Mouse (Mus musculus) neural tube, embryonic 13.5 days (tissue): ENCODE measurements around the gene Nfasc. TPM values are rescaled to one million over a fixed set of nuclear protein-coding genes. Genes with fewer than 3 reads are reported as not detected.
A peak's percentile ranks its signal among the peaks of the same experiment; 100 is the strongest.

Experiments
- ATAC-seq: fragments of 200-750 bp; cut with Nextera tagmentation; 2 replicates; pipeline ENCODE4 v1.8.0; 2017; ENCODE audit warnings: low read depth, mild to moderate bottlenecking, moderate TSS enrichment, moderate library complexity
- H3K27ac ChIP-seq: fragments of 300-500 bp; sonication (generic); replicated peaks from 2 replicates; pipeline ENCODE4 v1.5.1; 2015; ENCODE audit warnings: moderate library complexity, mild to moderate bottlenecking, inconsistent platforms
- H3K27me3 ChIP-seq: fragments of 300-500 bp; sonication (generic); 2 replicates; pipeline ENCODE4 v1.6.1; 2015; ENCODE audit warnings: mild to moderate bottlenecking, inconsistent platforms
- H3K36me3 ChIP-seq: fragments of 300-500 bp; sonication (generic); 2 replicates; pipeline ENCODE4 v1.6.1; 2015; ENCODE audit warnings: mild to moderate bottlenecking, inconsistent platforms
- H3K4me1 ChIP-seq: fragments of 300-500 bp; sonication (generic); replicated peaks from 2 replicates; pipeline ENCODE4 v1.6.1; 2015; ENCODE audit warnings: inconsistent platforms
- H3K4me2 ChIP-seq: fragments of 300-500 bp; sonication (generic); 2 replicates; pipeline ENCODE4 v1.6.1; 2015; ENCODE audit warnings: inconsistent platforms, mild to moderate bottlenecking, moderate library complexity
- H3K4me3 ChIP-seq: fragments of 300-500 bp; sonication (generic); 2 replicates; pipeline ENCODE4 v1.5.1; 2015; ENCODE audit warnings: mild to moderate bottlenecking, inconsistent platforms
- H3K9ac ChIP-seq: fragments of 300-500 bp; sonication (generic); 2 replicates; pipeline ENCODE4 v1.6.1; 2015; ENCODE audit warnings: moderate library complexity, mild to moderate bottlenecking, inconsistent platforms
- H3K9me3 ChIP-seq: fragments of 300-500 bp; sonication (generic); 2 replicates; pipeline ENCODE4 v1.6.1; 2016; ENCODE audit warnings: inconsistent platforms
- WGBS: fragments of 180-500 bp; shearing (Covaris S2); methylation state at CpG from one replicate; pipeline ENCODE4 v1.1.7; 2015; 5-methylcytosine and 5-hydroxymethylcytosine counted together
- polyA plus RNA-seq: library from polyadenylated mRNA; unstranded; fragments of >200 nt; fragmentation: Nextera tagmentation; extraction: Ambion mirVana; gene quantifications from 2 replicates; pipeline ENCODE4 v1.2.1, GENCODE M21; 2015

The Nfasc gene
- polyA plus RNA-seq, 1 experiment from 2014 or later = 38.2 TPM

- WGBS = 45% methylated on average over 6 of the region's 6 CpGs
- H3K4me3 ChIP-seq = no peak overlapping the region
- no peak overlapping the region for H3K9ac ChIP-seq
- H3K36me3 ChIP-seq = peaks cover 61% of the 10 kb centered on the region
- no peak overlapping the region for H3K4me2 ChIP-seq
- H3K27ac ChIP-seq = no peak overlapping the region
- no peaks in the 10 kb centered on the region for H3K27me3 ChIP-seq
- ATAC-seq = no peak
- H3K9me3 ChIP-seq = no peaks in the 10 kb centered on the region
- H3K4me1 ChIP-seq = peaks cover 13% of the 10 kb centered on the region
Measured at GRCm38 (mm10) chr1:132595741-132596140, 145.9 kb downstream of the Nfasc start.

- no peak overlapping the region for H3K9ac ChIP-seq
- ATAC-seq = peak; percentile 72
Measured at GRCm38 (mm10) chr1:132594587-132594986, 147.0 kb downstream of the Nfasc start.

GRCm38 (mm10) chr1:132592145-132592544 is 149.5 kb downstream of the Nfasc start:
- H3K4me3 ChIP-seq = no peak overlapping the region
- no peak overlapping the region for H3K9ac ChIP-seq
- no peak for ATAC-seq
- no peaks in the 10 kb centered on the region for H3K27me3 ChIP-seq
- H3K9me3 ChIP-seq = no peaks in the 10 kb centered on the region
- H3K4me1 ChIP-seq = peaks cover 23% of the 10 kb centered on the region
- peaks cover 44% of the 10 kb centered on the region for H3K36me3 ChIP-seq
- no peak overlapping the region for H3K27ac ChIP-seq
- H3K4me2 ChIP-seq = no peak overlapping the region
- WGBS = 89% methylated on average over 5 of the region's 5 CpGs

More at GRCm38 (mm10) chr1:132594587-132594986, 147.0 kb downstream of the Nfasc start:
- WGBS = 8% methylated on average over 4 of the region's 4 CpGs
- no peaks in the 10 kb centered on the region for H3K9me3 ChIP-seq
- H3K27ac ChIP-seq = peak overlapping the region; percentile 52; the same call in 1 of the 2 replicates
- peaks cover 51% of the 10 kb centered on the region for H3K36me3 ChIP-seq
- no peaks in the 10 kb centered on the region for H3K27me3 ChIP-seq
- H3K4me2 ChIP-seq = no peak overlapping the region
- H3K4me1 ChIP-seq = peaks cover 17% of the 10 kb centered on the region
- no peak overlapping the region for H3K4me3 ChIP-seq

- Histone ChIP-seq H3K9ac (no peak overlapping the region), H3K9me3 (no peaks in the 10 kb centered on the region), H3K4me1 (peaks cover 28% of the 10 kb centered on the region), H3K4me3 (no peak overlapping the region), H3K4me2 (no peak overlapping the region), H3K27me3 (no peaks in the 10 kb centered on the region), H3K27ac (no peak overlapping the region), H3K36me3 (peaks cover 41% of the 10 kb centered on the region)
- 86% methylated on average over 11 of the region's 11 CpGs for WGBS
- no peak for ATAC-seq
Measured at GRCm38 (mm10) chr1:132591399-132591930, 150.1 kb downstream of the Nfasc start.

DNA sequence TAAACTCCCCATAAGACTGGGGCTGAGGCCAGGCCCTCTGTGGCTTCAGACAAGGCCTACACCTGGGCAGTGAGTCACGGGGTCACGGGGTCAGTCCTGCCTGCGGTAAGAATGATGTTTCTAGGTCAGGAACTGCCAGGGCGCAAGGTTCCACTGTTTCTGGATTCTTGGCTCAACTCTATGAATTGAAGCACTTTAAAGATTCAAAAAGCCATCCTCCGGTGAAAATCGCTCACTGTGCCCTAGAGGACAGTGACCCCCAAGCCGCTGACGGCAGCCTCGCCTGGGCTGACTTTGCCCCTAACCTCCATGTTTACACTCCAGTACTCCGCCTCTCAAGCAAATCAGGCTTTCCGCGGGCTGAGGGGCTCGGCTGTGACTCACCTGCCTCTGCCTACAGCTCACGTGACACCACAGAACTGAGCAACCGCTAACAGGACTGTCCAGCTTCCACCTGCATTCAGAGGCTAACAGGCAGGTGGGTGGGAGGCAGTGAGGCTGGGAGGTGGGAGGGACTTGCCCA is 154.9 kb downstream of the Nfasc start:
- WGBS = 51% methylated on average over 15 of the region's 15 CpGs
- Histone ChIP-seq H3K27ac (no peak overlapping the region), H3K9me3 (no peaks in the 10 kb centered on the region), H3K9ac (no peak overlapping the region), H3K4me1 (peaks cover 56% of the 10 kb centered on the region), H3K4me2 (no peak overlapping the region), H3K36me3 (peaks cover 36% of the 10 kb centered on the region), H3K27me3 (no peaks in the 10 kb centered on the region), H3K4me3 (no peak overlapping the region)
- ATAC-seq = no peak

GRCm38 (mm10) chr1:132585376-132585775 is 156.2 kb downstream of the Nfasc start:
- Histone ChIP-seq H3K9ac (peak overlapping the region; percentile 10; the same call in 1 of the 2 replicates), H3K4me2 (no peak overlapping the region), H3K9me3 (no peaks in the 10 kb centered on the region), H3K27ac (peak overlapping the region; percentile 53), H3K4me1 (peaks cover 65% of the 10 kb centered on the region), H3K36me3 (peaks cover 33% of the 10 kb centered on the region), H3K4me3 (no peak overlapping the region), H3K27me3 (no peaks in the 10 kb centered on the region)
- WGBS = 32% methylated on average over 4 of the region's 4 CpGs
- no peak for ATAC-seq

DNA sequence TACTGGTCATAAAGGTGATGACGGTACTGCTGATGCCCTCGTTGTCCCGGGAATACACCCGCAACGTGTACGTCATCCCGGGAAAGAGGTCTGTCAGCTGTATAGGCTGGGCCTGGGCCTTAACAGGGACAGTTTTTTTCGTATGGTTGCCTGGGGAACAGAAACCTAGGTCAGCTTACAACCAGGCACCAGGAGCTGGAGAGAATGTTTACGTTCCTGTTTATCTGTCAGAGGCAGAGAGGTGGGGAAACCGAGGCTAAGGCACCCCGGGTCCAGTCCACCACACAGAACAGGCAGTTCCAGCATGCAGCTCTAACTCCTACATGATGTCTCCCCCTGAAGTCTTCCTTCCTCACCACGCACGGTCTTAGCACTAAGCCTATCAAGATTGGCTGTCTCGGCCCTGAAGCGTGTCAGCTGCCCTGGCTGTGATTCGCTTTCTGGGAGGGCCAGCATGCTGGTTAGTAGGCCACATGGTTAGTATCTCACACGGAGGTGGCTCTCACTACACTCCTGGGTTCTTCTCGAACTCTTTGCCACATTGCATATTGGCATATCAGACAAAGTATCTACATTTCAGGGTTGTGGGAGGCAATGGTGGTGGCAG is 158.5 kb downstream of the Nfasc start:
- Histone ChIP-seq H3K4me1 (peaks cover 78% of the 10 kb centered on the region), H3K4me2 (no peak overlapping the region), H3K27ac (peak overlapping the region; percentile 90), H3K9me3 (no peaks in the 10 kb centered on the region), H3K36me3 (peaks cover 45% of the 10 kb centered on the region), H3K4me3 (no peak overlapping the region), H3K9ac (no peak overlapping the region; the same call in 1 of the 2 replicates), H3K27me3 (no peaks in the 10 kb centered on the region)
- 81% methylated on average over 18 of the region's 18 CpGs for WGBS
- ATAC-seq = peak; percentile 14; the same call in 1 of the 2 replicates

- Histone ChIP-seq H3K9me3 (no peaks in the 10 kb centered on the region), H3K4me1 (peaks cover 72% of the 10 kb centered on the region), H3K4me3 (no peak overlapping the region), H3K27me3 (no peaks in the 10 kb centered on the region), H3K27ac (peak overlapping the region; percentile 90), H3K36me3 (peaks cover 41% of the 10 kb centered on the region), H3K9ac (peak overlapping the region; percentile 54), H3K4me2 (no peak overlapping the region)
- 29% methylated on average over 14 of the region's 14 CpGs for WGBS
- ATAC-seq = peak; percentile 52
Measured at GRCm38 (mm10) chr1:132581845-132582839, 159.5 kb downstream of the Nfasc start.

DNA sequence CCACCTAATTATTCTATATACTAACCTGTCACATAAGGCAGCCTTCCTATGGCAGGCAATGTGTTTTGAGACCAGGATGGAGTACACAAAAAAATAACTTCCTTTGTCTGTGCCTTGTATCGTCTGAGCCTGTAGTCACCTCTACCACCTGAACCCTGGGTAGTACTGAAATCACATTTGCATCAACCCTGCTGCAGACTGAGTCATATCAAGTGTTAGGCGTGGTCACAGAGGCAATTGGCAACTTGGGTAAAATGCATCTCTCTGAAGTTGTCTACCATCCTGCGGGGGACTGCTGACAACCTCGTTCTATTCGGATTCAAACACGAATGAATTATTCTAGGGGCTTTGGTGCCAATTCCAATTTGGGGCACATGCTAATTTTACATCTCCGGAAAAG is 161.5 kb downstream of the Nfasc start:
- Histone ChIP-seq H3K36me3 (peaks cover 51% of the 10 kb centered on the region), H3K27me3 (no peaks in the 10 kb centered on the region), H3K4me2 (no peak overlapping the region), H3K27ac (peak overlapping the region; percentile 49), H3K9ac (no peak overlapping the region), H3K4me3 (no peak overlapping the region), H3K4me1 (peaks cover 55% of the 10 kb centered on the region), H3K9me3 (no peaks in the 10 kb centered on the region)
- 91% methylated on average over 7 of the region's 7 CpGs for WGBS
- ATAC-seq = no peak

DNA sequence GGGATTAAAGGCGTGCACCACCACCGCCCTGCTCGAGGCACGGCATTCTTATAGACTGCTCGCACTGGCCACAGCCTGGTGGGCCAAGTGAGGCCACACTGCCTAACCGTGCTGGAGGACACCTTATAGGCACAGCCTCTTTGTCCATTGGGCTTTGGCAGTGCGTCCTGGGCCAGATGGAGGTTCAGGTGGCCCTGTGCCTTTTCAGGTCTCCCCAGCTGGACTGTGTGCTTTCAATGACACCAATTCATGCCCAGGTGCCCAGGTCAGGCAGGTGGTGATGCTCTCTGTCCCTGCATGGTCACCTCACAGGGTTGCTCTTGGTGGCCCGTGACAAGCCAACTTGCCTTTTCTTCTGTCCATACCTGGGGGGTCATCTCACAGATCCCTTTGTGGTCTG is 164.8 kb downstream of the Nfasc start:
- WGBS = 96% methylated on average over 8 of the region's 8 CpGs

GRCm38 (mm10) chr1:132572851-132573250 is 168.7 kb downstream of the Nfasc start:
- WGBS = 90% methylated on average over 7 of the region's 7 CpGs
- ATAC-seq = no peak
- Histone ChIP-seq H3K4me1 (peaks cover 23% of the 10 kb centered on the region), H3K4me3 (no peak overlapping the region), H3K9me3 (no peaks in the 10 kb centered on the region), H3K9ac (no peak overlapping the region), H3K27me3 (no peaks in the 10 kb centered on the region), H3K36me3 (peaks cover 51% of the 10 kb centered on the region), H3K27ac (no peak overlapping the region), H3K4me2 (no peak overlapping the region)

More for the DNA sequence above, 164.8 kb downstream of the Nfasc start:
- no peak for ATAC-seq
- H3K36me3 ChIP-seq = peaks cover 54% of the 10 kb centered on the region
- H3K4me3 ChIP-seq = no peak overlapping the region
- H3K27ac ChIP-seq = no peak overlapping the region
- no peak overlapping the region for H3K4me2 ChIP-seq
- no peaks in the 10 kb centered on the region for H3K9me3 ChIP-seq
- H3K4me1 ChIP-seq = peaks cover 35% of the 10 kb centered on the region
- H3K27me3 ChIP-seq = no peaks in the 10 kb centered on the region
- H3K9ac ChIP-seq = no peak overlapping the region

- H3K27ac ChIP-seq = no peak overlapping the region
- H3K4me1 ChIP-seq = peaks cover 24% of the 10 kb centered on the region
- no peak overlapping the region for H3K9ac ChIP-seq
- peaks cover 40% of the 10 kb centered on the region for H3K36me3 ChIP-seq
- ATAC-seq = no peak
- WGBS = 100% methylated on average over 1 of the region's 1 CpGs
- H3K4me2 ChIP-seq = no peak overlapping the region
- no peaks in the 10 kb centered on the region for H3K9me3 ChIP-seq
- no peak overlapping the region for H3K4me3 ChIP-seq
- no peaks in the 10 kb centered on the region for H3K27me3 ChIP-seq
Measured at GRCm38 (mm10) chr1:132571613-132572012, 170.0 kb downstream of the Nfasc start.
